Mouse (Mus musculus) cerebellum, postnatal 10 days (tissue): ENCODE data around the gene Sun2.

ENCODE experiments used
- DNase-seq, 2 experiments: peaks; one replicate each; pipeline ENCODE4 v3.0.0; 2021; ENCODE audit warnings: mixed read lengths in 2 of 2

Sun2 gene

GRCm38 (mm10) chr15:79720796-79721195 lies 21.5 kb downstream of the Sun2 start:
- no peak for DNase-seq

GRCm38 (mm10) chr15:79720267-79720666 lies 22.1 kb downstream of the Sun2 start:
- no peak for DNase-seq

DNA sequence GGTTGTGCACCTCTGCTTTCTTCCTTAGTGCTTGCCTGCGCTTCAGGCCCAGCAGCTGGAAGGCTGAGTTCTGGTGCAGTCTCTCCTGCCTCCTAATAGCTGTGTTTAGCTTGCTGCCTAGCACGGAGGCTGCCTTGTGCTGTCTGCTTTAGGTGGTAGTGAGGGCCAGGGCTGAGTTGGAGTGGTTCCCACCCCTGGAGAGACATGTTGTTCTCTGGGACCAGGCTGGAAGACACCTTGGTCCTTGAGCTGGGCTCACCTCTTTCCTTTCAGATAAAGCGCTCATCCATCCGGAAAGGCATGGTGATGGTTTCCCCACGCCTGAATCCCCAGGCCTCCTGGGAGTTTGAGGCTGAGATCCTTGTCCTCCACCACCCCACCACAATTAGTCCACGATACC lies 25.6 kb downstream of the Sun2 start:
- DNase-seq = peak; percentile 44 to 54

DNA sequence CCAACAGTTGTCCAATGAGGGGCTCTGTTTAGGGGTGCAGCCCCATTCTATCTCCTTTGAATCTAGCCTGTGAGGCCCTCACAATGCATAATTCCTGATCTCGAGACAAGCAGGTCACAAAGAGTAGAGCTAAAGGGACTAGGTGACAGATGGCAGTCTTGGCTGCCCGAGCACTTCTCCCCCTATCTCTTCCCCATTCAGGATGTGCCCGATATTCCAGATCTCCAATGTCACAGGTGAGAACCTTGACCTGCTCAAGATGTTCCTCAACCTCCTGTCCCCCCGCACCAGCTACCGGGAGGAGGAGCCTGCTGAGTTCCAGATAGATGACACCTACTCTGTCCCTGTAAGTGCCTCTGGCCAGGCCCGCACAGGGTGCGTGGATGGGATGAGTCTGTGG lies 26.7 kb downstream of the Sun2 start:
- peak; percentile 38 to 39 for DNase-seq

DNA sequence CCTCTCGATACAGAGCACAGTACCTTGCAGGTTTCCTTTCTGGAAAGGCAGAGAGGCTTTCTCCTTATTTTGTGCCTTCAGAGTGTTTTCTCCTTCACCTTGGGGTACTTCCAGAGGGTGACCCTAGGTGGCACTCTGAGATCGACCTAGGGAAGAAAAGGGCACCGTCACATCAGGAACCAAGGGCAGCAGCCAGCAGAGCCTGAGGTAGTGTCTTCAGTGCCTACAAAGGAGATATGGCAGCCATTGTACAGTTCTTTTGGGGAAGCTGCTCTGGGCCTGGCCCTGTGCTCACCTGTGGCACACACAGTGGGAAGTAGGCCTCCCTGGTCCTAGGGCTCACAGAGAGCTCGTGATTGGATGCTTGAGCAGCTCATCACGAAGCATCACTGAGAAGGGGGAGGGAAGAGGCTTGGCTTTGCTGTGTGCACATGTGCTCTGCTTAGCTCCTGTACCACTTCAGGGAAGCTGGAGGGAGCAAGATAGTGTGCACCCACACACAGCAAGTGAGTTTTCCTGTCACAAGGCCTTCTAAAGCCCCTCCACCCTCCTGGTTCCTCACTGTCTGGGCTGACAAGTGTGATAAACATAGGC lies 34.0 kb downstream of the Sun2 start:
- DNase-seq = no peak

DNA sequence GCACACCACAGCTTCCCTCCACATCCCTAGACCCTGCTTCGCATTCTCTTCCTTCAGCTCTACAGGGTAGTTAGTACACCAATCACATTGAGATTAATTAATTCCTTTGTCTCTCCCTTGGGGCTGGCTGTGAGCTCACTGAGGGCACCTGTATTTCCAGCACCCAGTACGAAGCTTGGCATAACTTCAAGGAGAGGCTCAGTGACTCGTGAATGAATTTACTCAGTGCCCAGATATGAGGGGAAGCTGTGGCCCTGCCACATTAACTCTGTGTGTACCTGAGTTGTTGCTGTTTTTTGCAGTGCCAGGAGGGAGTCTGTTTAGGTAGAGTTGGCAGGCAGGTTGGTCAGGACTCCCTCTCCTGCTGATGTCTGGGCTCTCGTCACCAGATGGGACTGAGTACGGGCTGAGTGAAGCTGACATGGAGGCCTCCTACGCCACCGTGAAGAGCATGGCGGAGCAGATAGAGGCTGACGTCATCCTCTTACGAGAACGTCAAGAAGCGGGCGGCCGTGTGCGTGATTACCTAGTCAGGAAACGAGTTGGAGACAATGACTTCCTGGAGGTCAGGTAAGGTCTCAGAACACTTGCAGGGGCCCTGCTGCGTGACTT lies 35.6 kb downstream of the Sun2 start:
- no peak for DNase-seq

- DNase-seq = no peak
These were observed 44.7 kb downstream of the Sun2 start for GRCm38 (mm10) chr15:79697558-79698187.

DNA sequence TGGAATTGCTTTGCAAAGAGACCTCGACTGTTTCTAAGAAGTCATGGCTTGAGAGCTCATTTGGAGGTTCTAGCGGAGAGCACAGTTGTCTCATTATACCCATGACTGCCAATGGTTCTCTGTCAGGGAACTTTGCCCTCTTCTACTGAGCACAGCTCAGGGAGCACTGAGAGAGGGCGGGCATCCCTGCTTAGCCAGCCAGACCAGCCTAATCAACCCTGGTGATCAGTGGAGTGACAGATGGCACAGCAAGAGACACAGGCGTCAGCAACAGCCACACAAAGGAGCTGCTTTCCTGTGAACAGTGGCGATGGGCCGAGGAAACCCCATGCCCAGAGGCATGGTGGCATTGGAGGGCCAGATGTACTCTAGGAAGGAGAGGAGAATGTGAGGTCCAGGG lies 45.3 kb downstream of the Sun2 start:
- peak; percentile 70 to 83 for DNase-seq

DNA sequence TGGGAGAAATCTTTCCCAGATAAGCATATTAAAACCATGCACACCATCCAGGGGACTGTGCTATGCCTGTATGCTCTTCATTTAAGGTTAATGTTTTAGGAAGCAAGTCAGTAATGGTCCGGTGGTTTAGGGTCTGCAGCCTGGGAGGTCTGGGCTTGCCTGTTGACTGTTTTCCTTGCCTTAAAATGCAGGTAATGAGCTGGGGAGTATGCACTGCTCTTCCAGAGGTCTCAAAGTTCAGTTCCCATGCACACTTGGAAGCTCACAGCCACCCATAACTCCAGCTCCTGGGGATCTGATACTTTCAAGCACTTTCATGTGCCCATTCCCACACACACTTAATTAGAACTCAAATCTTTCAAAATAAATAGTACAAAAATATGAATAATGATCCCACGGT lies 45.8 kb downstream of the Sun2 start:
- no peak for DNase-seq

DNA sequence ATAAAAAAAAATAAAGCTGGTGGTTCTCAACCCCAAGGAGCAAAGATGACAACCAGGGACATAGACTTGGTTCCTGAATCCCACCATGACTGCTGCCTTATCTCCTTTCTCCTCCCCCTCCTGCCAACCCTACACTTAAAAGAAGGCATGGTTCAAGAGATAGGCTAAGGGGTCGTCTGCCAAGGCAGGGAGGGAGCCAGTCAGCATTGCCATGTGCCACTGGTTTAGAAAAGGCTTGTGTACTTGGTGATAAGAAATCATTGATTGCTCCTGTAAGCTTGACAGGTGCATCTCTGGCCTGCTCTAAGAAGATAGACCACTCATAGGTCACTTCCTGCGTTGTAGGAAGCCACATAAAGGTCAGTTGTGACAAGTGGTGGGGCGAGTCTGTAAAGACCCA lies 46.8 kb downstream of the Sun2 start:
- DNase-seq = no peak

GRCm38 (mm10) chr15:79694512-79694911 lies 47.8 kb downstream of the Sun2 start:
- DNase-seq = no peak

DNA sequence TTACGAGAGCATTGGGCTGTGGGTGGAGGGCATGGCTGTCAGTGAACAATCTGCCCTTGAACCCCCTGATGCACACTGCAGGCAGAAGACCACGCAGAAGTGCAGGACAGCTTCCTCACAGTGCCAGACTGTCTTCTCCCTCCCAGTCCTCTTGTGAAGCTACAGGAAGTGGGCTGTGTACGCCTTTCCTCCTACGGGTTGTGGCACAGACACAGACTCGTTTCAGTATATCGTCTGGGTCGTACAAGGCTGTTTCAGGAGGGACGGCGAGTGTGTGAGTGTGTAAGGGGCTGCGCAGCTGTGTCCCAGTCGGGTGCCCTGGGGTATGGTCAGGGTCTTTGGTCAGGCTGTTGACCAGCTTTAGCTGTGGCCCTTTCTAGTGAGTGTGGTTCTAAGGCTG lies 48.6 kb downstream of the Sun2 start:
- DNase-seq = no peak

DNA sequence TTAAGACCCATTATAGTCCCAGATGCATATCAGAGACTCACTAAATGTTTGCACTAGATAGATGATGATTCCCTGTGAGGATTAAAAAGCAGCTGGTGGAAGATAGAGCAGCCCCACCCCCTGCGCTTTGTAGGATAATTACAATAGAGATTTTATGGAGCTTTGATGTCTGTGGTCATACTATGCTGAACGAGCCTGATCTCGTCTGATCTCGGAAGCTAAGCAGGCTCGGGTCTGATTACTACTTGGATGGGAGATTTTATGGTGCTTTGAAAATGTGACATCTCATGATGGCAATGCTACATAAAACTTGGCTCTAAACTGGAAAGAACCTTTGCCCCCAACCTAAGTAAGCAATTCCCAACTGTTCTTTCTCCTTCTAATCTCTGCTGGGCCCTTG lies 50.0 kb downstream of the Sun2 start:
- DNase-seq = no peak

DNA sequence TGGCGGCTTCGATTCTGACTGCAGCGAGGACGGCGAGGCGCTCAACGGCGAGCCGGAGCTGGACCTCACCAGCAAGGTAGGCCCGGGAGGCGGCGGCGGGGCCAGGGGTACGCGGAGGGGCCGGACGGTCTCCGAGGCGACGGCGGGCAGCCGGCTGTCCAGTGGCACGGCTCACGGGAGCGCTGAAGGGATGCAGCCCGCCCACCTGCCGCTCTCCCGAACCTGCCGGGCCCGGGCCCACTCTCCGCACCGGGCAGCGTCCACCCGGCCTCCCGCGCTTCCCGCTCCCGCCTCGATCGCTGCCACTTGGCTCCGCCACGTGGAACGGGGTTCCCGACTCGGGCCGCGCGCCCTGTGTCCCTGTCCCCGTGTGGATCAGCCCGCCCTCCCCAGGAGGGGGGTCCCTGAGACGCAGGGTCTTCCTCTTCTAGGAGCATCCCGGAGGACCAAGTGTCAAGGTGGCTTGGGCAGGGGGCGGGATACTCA lies 51.3 kb downstream of the Sun2 start:
- peak in 1 of 2 experiments; percentile 73 for DNase-seq

DNA sequence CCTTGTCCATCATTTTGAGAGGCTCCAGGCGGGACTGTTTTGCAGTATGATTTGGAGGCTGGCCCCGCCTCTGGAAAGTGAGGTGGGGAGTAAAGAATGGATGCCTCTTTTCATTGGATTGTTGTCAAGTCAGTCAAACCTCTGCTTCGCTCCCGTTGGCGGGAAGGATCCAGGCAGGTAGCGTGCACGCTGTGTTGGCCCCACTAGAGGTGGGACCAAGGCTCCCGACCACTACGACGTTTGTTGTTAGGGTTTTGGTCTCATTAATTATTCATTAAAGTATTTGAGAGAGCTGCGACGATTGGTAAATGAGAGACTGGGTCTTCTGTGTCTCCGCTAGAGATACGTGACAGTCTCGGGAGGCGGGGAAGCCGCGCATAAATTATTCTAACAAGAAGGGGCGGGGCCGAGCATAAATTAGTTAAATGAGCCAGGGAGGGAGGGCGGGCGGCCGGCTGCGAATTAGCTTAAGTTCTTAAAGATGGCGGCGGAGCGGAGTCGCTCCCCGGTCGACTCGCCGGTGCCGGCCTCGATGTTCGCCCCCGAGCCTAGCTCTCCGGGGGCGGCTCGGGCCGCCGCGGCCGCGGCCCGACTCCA lies 51.8 kb downstream of the Sun2 start, which contains the start of gene Gtpbp1:
Gene Gtpbp1, plus strand, starts transcription at position 420 of the 597 bp plus-strand sequence.
- peak; percentile 98 to 99 for DNase-seq

- DNase-seq = no peak
These were observed 52.5 kb downstream of the Sun2 start for GRCm38 (mm10) chr15:79689662-79690425.

DNA sequence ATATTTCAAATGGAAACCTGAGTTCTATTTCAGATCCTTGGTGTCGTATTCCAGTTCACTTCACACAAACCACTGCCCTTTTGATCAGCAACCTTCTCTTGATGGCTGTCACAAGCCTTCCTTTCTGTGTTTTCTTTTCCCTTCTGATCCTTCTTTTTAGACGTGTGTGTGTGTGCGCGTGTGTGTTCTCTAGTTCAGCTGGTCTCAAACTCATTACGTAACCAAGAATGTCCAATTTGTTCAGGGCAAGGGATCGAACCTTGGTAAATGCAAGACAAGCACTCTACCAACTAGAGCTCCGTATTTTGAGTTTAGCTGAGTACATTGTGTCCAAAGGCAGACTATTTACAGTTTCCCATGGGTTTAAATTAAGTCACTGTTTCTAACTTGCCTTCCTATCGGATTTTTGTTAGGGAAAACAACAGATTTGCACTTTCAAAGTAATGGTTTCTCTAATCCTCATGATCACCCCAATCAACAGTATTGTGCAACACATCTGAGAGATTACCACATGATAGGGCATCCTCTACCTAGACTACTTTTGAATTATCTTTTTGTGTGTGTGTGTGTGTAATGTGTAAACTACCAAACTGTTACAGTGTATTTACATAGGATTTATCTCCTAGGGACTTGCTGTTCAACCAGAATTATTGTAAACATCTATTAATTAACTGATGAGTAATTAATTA lies 53.9 kb downstream of the Sun2 start:
- no peak for DNase-seq

DNA sequence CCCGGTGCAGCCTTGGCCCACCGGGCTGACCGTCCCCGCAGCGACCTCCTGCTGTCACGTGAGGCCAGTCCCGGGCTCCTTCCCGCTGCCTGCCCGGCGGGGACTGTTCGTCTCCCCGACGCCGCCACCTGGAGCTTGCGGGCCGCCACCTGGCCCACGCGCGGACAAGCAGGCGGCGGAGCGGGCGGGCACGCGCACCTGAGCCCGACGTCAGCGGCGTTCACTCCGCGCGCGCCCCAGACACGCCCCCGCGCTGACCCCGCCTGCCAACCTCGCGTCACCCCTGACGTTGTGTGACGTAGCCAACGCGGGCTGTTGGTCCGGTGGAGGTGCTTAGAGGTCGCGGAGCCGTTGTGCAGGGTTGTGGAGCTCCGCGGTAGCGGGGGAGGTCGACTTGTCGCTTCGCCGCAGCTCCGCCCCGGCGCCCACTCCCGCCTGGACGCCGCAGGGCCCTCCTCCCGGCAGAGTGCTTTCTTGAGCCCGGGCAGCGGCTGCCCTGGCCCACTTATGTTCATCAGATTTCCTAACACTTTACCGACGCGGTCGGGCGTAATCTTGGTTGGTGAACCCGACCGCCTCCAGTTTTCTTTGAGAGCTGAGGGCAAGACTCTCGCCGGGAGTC lies 54.6 kb downstream of the Sun2 start, which contains the start of gene Josd1:
Gene Josd1, minus strand, starts transcription at position 274 of the 622 bp plus-strand sequence.
- DNase-seq = peak; percentile 99

- DNase-seq = peak; percentile 70 to 75
These were observed 55.2 kb downstream of the Sun2 start for GRCm38 (mm10) chr15:79687175-79687574.

GRCm38 (mm10) chr15:79686046-79686869 lies 56.1 kb downstream of the Sun2 start:
- DNase-seq = no peak

- no peak for DNase-seq
These were observed 57.1 kb downstream of the Sun2 start for GRCm38 (mm10) chr15:79685141-79685641.
